Mouse (Mus musculus) G1E (cell line): ENCODE measurements around the gene Smc3.

ENCODE experiments used
- CTCF ChIP-seq: IDR thresholded peaks from 2 replicates; pipeline ENCODE4 v1.5.1; 2012; ENCODE audit warnings: low read depth, low read length, inconsistent platforms, mixed read lengths
- GATA1 ChIP-seq: IDR thresholded peaks from 2 replicates; pipeline ENCODE4 v1.6.1; 2012; ENCODE audit warnings: borderline replicate concordance, low read length, inconsistent platforms, mixed read lengths
- GATA2 ChIP-seq: IDR thresholded peaks from 2 replicates; pipeline ENCODE4 v1.6.1; 2012; ENCODE audit warnings: low read depth, low read length, inconsistent platforms, borderline replicate concordance
- POLR2AphosphoS5 ChIP-seq: IDR thresholded peaks from 2 replicates; pipeline ENCODE4 v1.6.1; 2012; ENCODE audit warnings: low read depth, low read length, inconsistent platforms; ENCODE audit not compliant: insufficient replicate concordance
- TAL1 ChIP-seq: conservative IDR thresholded peaks from 2 replicates; pipeline ENCODE4 v1.6.1; 2012; ENCODE audit warnings: low read depth, low read length, inconsistent platforms, mixed read lengths

DNA sequence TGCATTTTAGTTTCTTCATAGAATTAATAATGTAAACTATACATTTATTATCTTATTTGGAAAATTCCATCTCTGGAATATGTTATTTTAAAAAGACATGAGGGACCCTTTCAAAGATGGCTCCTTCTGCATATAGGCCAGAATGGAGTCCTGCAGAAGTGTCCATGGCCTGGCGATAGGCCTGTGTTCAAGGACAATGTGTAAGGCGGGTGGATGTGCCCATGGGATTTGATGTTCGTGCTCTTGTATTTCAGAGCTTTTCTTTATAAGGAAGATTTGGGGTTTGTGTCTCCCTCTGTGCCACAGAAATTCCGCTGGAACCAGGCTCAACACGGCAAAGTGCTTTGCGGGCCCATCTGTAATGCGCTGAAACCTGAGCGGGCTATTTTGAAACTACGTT, 79.0 kb downstream of the Smc3 start:
- TF ChIP-seq CTCF (no peak), POLR2AphosphoS5 (no peak), GATA1 (no peak), TAL1 (no peak), GATA2 (no peak)
